Mouse (Mus musculus): Measurements from ENCODE around the gene Tctex1d2. TPM values are rescaled to one million over a fixed set of nuclear protein-coding genes. Genes with fewer than 3 reads are reported as not detected.

Tctex1d2 gene
- polyA plus RNA-seq, 1 experiment from 2014 or later: 15.1 TPM

GRCm38 (mm10) chr16:32456086-32456485 is 36.6 kb downstream of the Tctex1d2 start:
- H3K9ac ChIP-seq (ENCODE audit: low read depth, low read length): no peak overlapping the region
- H3K4me1 ChIP-seq (replicated peaks; ENCODE audit: control insufficient read depth, insufficient read depth, low read length): peaks cover 7% of the 10 kb centered on the region; the same call in 1 of the 2 replicates
- no peaks in the 10 kb centered on the region for H3K27me3 ChIP-seq (replicated peaks; ENCODE audit: control insufficient read depth, insufficient read depth, low read length)
- H3K4me2 ChIP-seq: no peak overlapping the region
- no peaks in the 10 kb centered on the region for H3K9me3 ChIP-seq (ENCODE audit: control insufficient read depth, low read length)
- H3K27ac ChIP-seq (ENCODE audit: low read depth, low read length): no peak overlapping the region
- no peak overlapping the region for H3K4me3 ChIP-seq (ENCODE audit: low read depth, low read length)
- ATAC-seq (replicated peaks; ENCODE audit: low FRiP score): peak; percentile 85
- H3K36me3 ChIP-seq (ENCODE audit: control insufficient read depth, insufficient read depth, low read length): peaks cover 23% of the 10 kb centered on the region
- no peak for DNase-seq (ENCODE audit: low spot score)

GRCm38 (mm10) chr16:32456761-32457160 is 37.3 kb downstream of the Tctex1d2 start:
- Histone ChIP-seq H3K9ac (ENCODE audit: low read depth, low read length) (no peak overlapping the region), H3K9me3 (ENCODE audit: control insufficient read depth, low read length) (no peaks in the 10 kb centered on the region), H3K27ac (ENCODE audit: low read depth, low read length) (no peak overlapping the region), H3K36me3 (ENCODE audit: control insufficient read depth, insufficient read depth, low read length) (peaks cover 21% of the 10 kb centered on the region), H3K27me3 (replicated peaks; ENCODE audit: control insufficient read depth, insufficient read depth, low read length) (no peaks in the 10 kb centered on the region), H3K4me1 (replicated peaks; ENCODE audit: control insufficient read depth, insufficient read depth, low read length) (0 out of 2 replicates have a peak, but pooled peaks cover 2% of the 10 kb centered on the region), H3K4me2 (no peak overlapping the region), H3K4me3 (ENCODE audit: low read depth, low read length) (no peak overlapping the region)
- ATAC-seq (replicated peaks; ENCODE audit: low FRiP score) (no peak), DNase-seq (ENCODE audit: low spot score) (no peak)
- 97% methylated on average over 1 of the region's 1 CpGs for WGBS

GRCm38 (mm10) chr16:32457589-32458386 is 38.3 kb downstream of the Tctex1d2 start:
- H3K9me3 ChIP-seq (ENCODE audit: control insufficient read depth, low read length): no peaks in the 10 kb centered on the region
- H3K27me3 ChIP-seq (replicated peaks; ENCODE audit: control insufficient read depth, insufficient read depth, low read length): no peaks in the 10 kb centered on the region
- H3K4me1 ChIP-seq (replicated peaks; ENCODE audit: control insufficient read depth, insufficient read depth, low read length): no peaks in the 10 kb centered on the region
- no peak overlapping the region for H3K4me3 ChIP-seq (ENCODE audit: low read depth, low read length)
- no peak; the same call in 1 of the 2 replicates for ATAC-seq (replicated peaks; ENCODE audit: low FRiP score)
- no peak overlapping the region for H3K9ac ChIP-seq (ENCODE audit: low read depth, low read length)
- 66% methylated on average over 10 of the region's 10 CpGs for WGBS
- H3K36me3 ChIP-seq (ENCODE audit: control insufficient read depth, insufficient read depth, low read length): peaks cover 14% of the 10 kb centered on the region
- H3K4me2 ChIP-seq: no peak overlapping the region
- DNase-seq (ENCODE audit: low spot score): no peak
- 0 out of 2 replicates have a peak overlapping the region, but pooled peaks have one; percentile 11 for H3K27ac ChIP-seq (ENCODE audit: low read depth, low read length)

- 54% methylated on average over 4 of the region's 4 CpGs for WGBS
- no peak overlapping the region for H3K9ac ChIP-seq (ENCODE audit: low read depth, low read length)
- no peak overlapping the region for H3K27ac ChIP-seq (ENCODE audit: low read depth, low read length)
- no peak overlapping the region for H3K4me3 ChIP-seq (ENCODE audit: low read depth, low read length)
- H3K9me3 ChIP-seq (ENCODE audit: control insufficient read depth, low read length): no peaks in the 10 kb centered on the region
- peaks cover 7% of the 10 kb centered on the region for H3K4me1 ChIP-seq (replicated peaks; ENCODE audit: control insufficient read depth, insufficient read depth, low read length)
- no peak overlapping the region for H3K4me2 ChIP-seq
- H3K36me3 ChIP-seq (ENCODE audit: control insufficient read depth, insufficient read depth, low read length): peaks cover 6% of the 10 kb centered on the region; the same call in 1 of the 2 replicates
- DNase-seq (ENCODE audit: low spot score) (no peak), ATAC-seq (replicated peaks; ENCODE audit: low FRiP score) (no peak)
- H3K27me3 ChIP-seq (replicated peaks; ENCODE audit: control insufficient read depth, insufficient read depth, low read length): no peaks in the 10 kb centered on the region
Observed at GRCm38 (mm10) chr16:32460518-32460917, 41.0 kb downstream of the Tctex1d2 start.

- no peak for DNase-seq (ENCODE audit: low spot score)
- no peaks in the 10 kb centered on the region for H3K9me3 ChIP-seq (ENCODE audit: control insufficient read depth, low read length)
- H3K27me3 ChIP-seq (replicated peaks; ENCODE audit: control insufficient read depth, insufficient read depth, low read length): no peaks in the 10 kb centered on the region
- H3K4me1 ChIP-seq (replicated peaks; ENCODE audit: control insufficient read depth, insufficient read depth, low read length): peaks cover 7% of the 10 kb centered on the region
- no peak overlapping the region for H3K27ac ChIP-seq (ENCODE audit: low read depth, low read length)
- no peak for ATAC-seq (replicated peaks; ENCODE audit: low FRiP score)
- H3K9ac ChIP-seq (ENCODE audit: low read depth, low read length): no peak overlapping the region
- 95% methylated on average over 5 of the region's 5 CpGs for WGBS
- H3K4me2 ChIP-seq: no peak overlapping the region
- no peak overlapping the region for H3K4me3 ChIP-seq (ENCODE audit: low read depth, low read length)
- H3K36me3 ChIP-seq (ENCODE audit: control insufficient read depth, insufficient read depth, low read length): peaks cover 6% of the 10 kb centered on the region; the same call in 1 of the 2 replicates
Observed at GRCm38 (mm10) chr16:32461713-32462112, 42.2 kb downstream of the Tctex1d2 start.

GRCm38 (mm10) chr16:32462950-32463349 is 43.4 kb downstream of the Tctex1d2 start:
- no peak overlapping the region for H3K4me2 ChIP-seq
- peaks cover 10% of the 10 kb centered on the region; the same call in 1 of the 2 replicates for H3K36me3 ChIP-seq (ENCODE audit: control insufficient read depth, insufficient read depth, low read length)
- no peak for DNase-seq (ENCODE audit: low spot score)
- H3K4me3 ChIP-seq (ENCODE audit: low read depth, low read length): no peak overlapping the region
- no peak overlapping the region for H3K27ac ChIP-seq (ENCODE audit: low read depth, low read length)
- H3K9ac ChIP-seq (ENCODE audit: low read depth, low read length): no peak overlapping the region
- ATAC-seq (replicated peaks; ENCODE audit: low FRiP score): no peak
- H3K4me1 ChIP-seq (replicated peaks; ENCODE audit: control insufficient read depth, insufficient read depth, low read length): peaks cover 7% of the 10 kb centered on the region
- no peaks in the 10 kb centered on the region for H3K9me3 ChIP-seq (ENCODE audit: control insufficient read depth, low read length)
- WGBS: 94% methylated on average over 16 of the region's 16 CpGs
- H3K27me3 ChIP-seq (replicated peaks; ENCODE audit: control insufficient read depth, insufficient read depth, low read length): no peaks in the 10 kb centered on the region

- H3K9me3 ChIP-seq (ENCODE audit: control insufficient read depth, low read length): no peaks in the 10 kb centered on the region
- H3K4me1 ChIP-seq (replicated peaks; ENCODE audit: control insufficient read depth, insufficient read depth, low read length): peaks cover 7% of the 10 kb centered on the region
- no peak overlapping the region for H3K9ac ChIP-seq (ENCODE audit: low read depth, low read length)
- no peak overlapping the region for H3K4me3 ChIP-seq (ENCODE audit: low read depth, low read length)
- H3K36me3 ChIP-seq (ENCODE audit: control insufficient read depth, insufficient read depth, low read length): peaks cover 10% of the 10 kb centered on the region; the same call in 1 of the 2 replicates
- H3K4me2 ChIP-seq: no peak overlapping the region
- H3K27me3 ChIP-seq (replicated peaks; ENCODE audit: control insufficient read depth, insufficient read depth, low read length): no peaks in the 10 kb centered on the region
- WGBS: 53% methylated on average over 2 of the region's 2 CpGs
- no peak for DNase-seq (ENCODE audit: low spot score)
- ATAC-seq (replicated peaks; ENCODE audit: low FRiP score): peak; percentile 45; the same call in 1 of the 2 replicates
- no peak overlapping the region for H3K27ac ChIP-seq (ENCODE audit: low read depth, low read length)
Observed at GRCm38 (mm10) chr16:32463426-32463825, 43.9 kb downstream of the Tctex1d2 start.

GRCm38 (mm10) chr16:32464908-32465307 is 45.4 kb downstream of the Tctex1d2 start:
- Histone ChIP-seq H3K36me3 (ENCODE audit: control insufficient read depth, insufficient read depth, low read length) (peaks cover 10% of the 10 kb centered on the region; the same call in 1 of the 2 replicates), H3K9ac (ENCODE audit: low read depth, low read length) (no peak overlapping the region), H3K4me3 (ENCODE audit: low read depth, low read length) (no peak overlapping the region), H3K9me3 (ENCODE audit: control insufficient read depth, low read length) (no peaks in the 10 kb centered on the region), H3K4me2 (no peak overlapping the region), H3K4me1 (replicated peaks; ENCODE audit: control insufficient read depth, insufficient read depth, low read length) (peaks cover 7% of the 10 kb centered on the region), H3K27me3 (replicated peaks; ENCODE audit: control insufficient read depth, insufficient read depth, low read length) (no peaks in the 10 kb centered on the region), H3K27ac (ENCODE audit: low read depth, low read length) (no peak overlapping the region)
- no peak for ATAC-seq (replicated peaks; ENCODE audit: low FRiP score)
- no CpG with 5 or more reads among the region's 1 CpGs for WGBS
- DNase-seq (ENCODE audit: low spot score): no peak

GRCm38 (mm10) chr16:32468488-32468887 is 49.0 kb downstream of the Tctex1d2 start:
- no peak for DNase-seq (ENCODE audit: low spot score)
- H3K9ac ChIP-seq (ENCODE audit: low read depth, low read length): no peak overlapping the region
- no peaks in the 10 kb centered on the region for H3K27me3 ChIP-seq (replicated peaks; ENCODE audit: control insufficient read depth, insufficient read depth, low read length)
- no peaks in the 10 kb centered on the region for H3K9me3 ChIP-seq (ENCODE audit: control insufficient read depth, low read length)
- H3K4me1 ChIP-seq (replicated peaks; ENCODE audit: control insufficient read depth, insufficient read depth, low read length): no peaks in the 10 kb centered on the region; the same call in 1 of the 2 replicates
- no peak overlapping the region for H3K27ac ChIP-seq (ENCODE audit: low read depth, low read length)
- H3K4me2 ChIP-seq: no peak overlapping the region
- peaks cover 17% of the 10 kb centered on the region for H3K36me3 ChIP-seq (ENCODE audit: control insufficient read depth, insufficient read depth, low read length)
- H3K4me3 ChIP-seq (ENCODE audit: low read depth, low read length): no peak overlapping the region
- no peak for ATAC-seq (replicated peaks; ENCODE audit: low FRiP score)
- 55% methylated on average over 3 of the region's 3 CpGs for WGBS
